Mouse (Mus musculus) hindbrain, embryonic 16.5 days (tissue): ENCODE results near the gene Fam234a. TPM values are rescaled to one million over a fixed set of nuclear protein-coding genes. Genes with fewer than 3 reads are reported as not detected.

Source experiments
- ATAC-seq: fragments of 200-750 bp; cut with Nextera tagmentation; 2 replicates; pipeline ENCODE4 v1.8.0; 2017; ENCODE audit warnings: moderate TSS enrichment, moderate library complexity
- H3K27ac ChIP-seq: fragments of 300-500 bp; sonication (generic); 2 replicates; pipeline ENCODE4 v1.5.1; 2014; ENCODE audit warnings: low read depth, mild to moderate bottlenecking, control low read depth, low read length, moderate library complexity
- H3K27me3 ChIP-seq: fragments of 300-500 bp; sonication (generic); replicated peaks from 2 replicates; pipeline ENCODE4 v1.6.1; 2014; ENCODE audit warnings: low read length; ENCODE audit not compliant: control insufficient read depth, insufficient read depth
- H3K36me3 ChIP-seq: fragments of 300-500 bp; sonication (generic); 2 replicates; pipeline ENCODE4 v1.6.1; 2014; ENCODE audit warnings: mild to moderate bottlenecking, low read length, moderate library complexity, mixed read lengths; ENCODE audit not compliant: control insufficient read depth, insufficient read depth
- H3K4me1 ChIP-seq: fragments of 300-500 bp; sonication (generic); 2 replicates; pipeline ENCODE4 v1.6.1; 2014; ENCODE audit warnings: low read depth, low read length; ENCODE audit not compliant: control insufficient read depth, insufficient read depth
- H3K4me2 ChIP-seq: fragments of 300-500 bp; sonication (generic); 2 replicates; pipeline ENCODE4 v1.6.1; 2014; ENCODE audit warnings: mild to moderate bottlenecking, low read length, control low read depth, moderate library complexity
- H3K4me3 ChIP-seq: fragments of 300-500 bp; sonication (generic); 2 replicates; pipeline ENCODE4 v1.5.1; 2014; ENCODE audit warnings: mild to moderate bottlenecking, low read length, control low read depth, moderate library complexity
- H3K9ac ChIP-seq: fragments of 300-500 bp; sonication (generic); 2 replicates; pipeline ENCODE4 v1.6.1; 2014; ENCODE audit warnings: low read depth, mild to moderate bottlenecking, control low read depth, low read length, moderate library complexity
- H3K9me3 ChIP-seq: fragments of 300-500 bp; sonication (generic); 2 replicates; pipeline ENCODE4 v1.6.1; 2014; ENCODE audit warnings: mild to moderate bottlenecking, low read length, moderate library complexity; ENCODE audit not compliant: control insufficient read depth
- WGBS: fragments of 180-500 bp; shearing (Covaris S2); extraction: QIAGEN DNeasy Blood & Tissue Kit; methylation state at CpG from one replicate; pipeline ENCODE4 v1.1.7; 2014; 5-methylcytosine and 5-hydroxymethylcytosine counted together
- polyA plus RNA-seq: library from polyadenylated mRNA; unstranded; fragments of >200 nt; fragmentation: Nextera tagmentation; extraction: Ambion mirVana; gene quantifications from 2 replicates; pipeline ENCODE4 v1.2.1, GENCODE M21; 2015

Fam234a gene
- polyA plus RNA-seq, 1 experiment from 2014 or later, result 35.9 TPM

GRCm38 (mm10) chr17:26237667-26238066 is 6.4 kb downstream of the Fam234a start:
- H3K27me3 ChIP-seq, result no peaks in the 10 kb centered on the region
- no peak overlapping the region for H3K4me3 ChIP-seq
- H3K27ac ChIP-seq, result no peak overlapping the region
- no peak overlapping the region for H3K9ac ChIP-seq
- no peak overlapping the region for H3K4me2 ChIP-seq
- peaks cover 3% of the 10 kb centered on the region for H3K4me1 ChIP-seq
- no peak for ATAC-seq
- H3K9me3 ChIP-seq, result no peaks in the 10 kb centered on the region
- no peaks in the 10 kb centered on the region for H3K36me3 ChIP-seq
- 89% methylated on average over 10 of the region's 10 CpGs for WGBS

- no peaks in the 10 kb centered on the region for H3K27me3 ChIP-seq
- ATAC-seq, result no peak
- H3K4me1 ChIP-seq, result no peaks in the 10 kb centered on the region
- H3K9ac ChIP-seq, result no peak overlapping the region
- peak overlapping the region; percentile 39; the same call in 1 of the 2 replicates for H3K27ac ChIP-seq
- H3K9me3 ChIP-seq, result no peaks in the 10 kb centered on the region
- WGBS, result 52% methylated on average over 13 of the region's 13 CpGs
- no peak overlapping the region for H3K4me3 ChIP-seq
- no peaks in the 10 kb centered on the region for H3K36me3 ChIP-seq
- H3K4me2 ChIP-seq, result no peak overlapping the region
Measured at GRCm38 (mm10) chr17:26235077-26235815, 8.8 kb downstream of the Fam234a start.

- Histone ChIP-seq H3K4me2 (no peak overlapping the region), H3K27me3 (no peaks in the 10 kb centered on the region), H3K9ac (no peak overlapping the region), H3K4me1 (no peaks in the 10 kb centered on the region), H3K36me3 (no peaks in the 10 kb centered on the region), H3K4me3 (no peak overlapping the region), H3K27ac (no peak overlapping the region), H3K9me3 (no peaks in the 10 kb centered on the region)
- WGBS, result 92% methylated on average over 8 of the region's 8 CpGs
- ATAC-seq, result no peak
Measured at GRCm38 (mm10) chr17:26234386-26234785, 9.7 kb downstream of the Fam234a start.

GRCm38 (mm10) chr17:26232863-26233262 is 11.2 kb downstream of the Fam234a start:
- Histone ChIP-seq H3K9ac (no peak overlapping the region), H3K27me3 (no peaks in the 10 kb centered on the region), H3K36me3 (no peaks in the 10 kb centered on the region), H3K9me3 (no peaks in the 10 kb centered on the region), H3K4me2 (no peak overlapping the region), H3K4me3 (no peak overlapping the region), H3K4me1 (no peaks in the 10 kb centered on the region), H3K27ac (no peak overlapping the region)
- ATAC-seq, result no peak
- WGBS, result 77% methylated on average over 8 of the region's 8 CpGs

GRCm38 (mm10) chr17:26231156-26231555 is 12.9 kb downstream of the Fam234a start:
- no peak overlapping the region for H3K9ac ChIP-seq
- H3K4me3 ChIP-seq, result no peak overlapping the region
- 83% methylated on average over 5 of the region's 5 CpGs for WGBS
- no peaks in the 10 kb centered on the region for H3K36me3 ChIP-seq
- no peaks in the 10 kb centered on the region for H3K27me3 ChIP-seq
- no peaks in the 10 kb centered on the region for H3K9me3 ChIP-seq
- no peak overlapping the region for H3K4me2 ChIP-seq
- no peaks in the 10 kb centered on the region for H3K4me1 ChIP-seq
- no peak overlapping the region for H3K27ac ChIP-seq
- ATAC-seq, result no peak

- Histone ChIP-seq H3K4me3 (no peak overlapping the region), H3K9me3 (no peaks in the 10 kb centered on the region), H3K4me1 (no peaks in the 10 kb centered on the region), H3K27me3 (no peaks in the 10 kb centered on the region), H3K9ac (no peak overlapping the region), H3K4me2 (no peak overlapping the region), H3K36me3 (no peaks in the 10 kb centered on the region), H3K27ac (no peak overlapping the region)
- WGBS, result 92% methylated on average over 5 of the region's 5 CpGs
- ATAC-seq, result no peak
Measured at GRCm38 (mm10) chr17:26229776-26230175, 14.3 kb downstream of the Fam234a start.

- no peak for ATAC-seq
- Histone ChIP-seq H3K4me1 (no peaks in the 10 kb centered on the region), H3K4me3 (no peak overlapping the region), H3K9me3 (no peaks in the 10 kb centered on the region), H3K27me3 (no peaks in the 10 kb centered on the region), H3K36me3 (no peaks in the 10 kb centered on the region), H3K9ac (no peak overlapping the region), H3K27ac (no peak overlapping the region), H3K4me2 (no peak overlapping the region)
- 90% methylated on average over 12 of the region's 12 CpGs for WGBS
Measured at GRCm38 (mm10) chr17:26225150-26225549, 18.9 kb downstream of the Fam234a start.

- Histone ChIP-seq H3K9me3 (no peaks in the 10 kb centered on the region), H3K4me1 (no peaks in the 10 kb centered on the region), H3K9ac (no peak overlapping the region), H3K4me2 (no peak overlapping the region), H3K27me3 (no peaks in the 10 kb centered on the region), H3K4me3 (no peak overlapping the region), H3K36me3 (peaks cover 5% of the 10 kb centered on the region; the same call in 1 of the 2 replicates), H3K27ac (no peak overlapping the region)
- 76% methylated on average over 2 of the region's 2 CpGs for WGBS
- ATAC-seq, result no peak
Measured at GRCm38 (mm10) chr17:26221508-26221907, 22.5 kb downstream of the Fam234a start.

- H3K9me3 ChIP-seq, result no peaks in the 10 kb centered on the region
- H3K36me3 ChIP-seq, result no peaks in the 10 kb centered on the region
- no peak overlapping the region for H3K4me2 ChIP-seq
- H3K27ac ChIP-seq, result no peak overlapping the region
- 82% methylated on average over 11 of the region's 11 CpGs for WGBS
- no peaks in the 10 kb centered on the region for H3K4me1 ChIP-seq
- H3K4me3 ChIP-seq, result no peak overlapping the region
- H3K9ac ChIP-seq, result no peak overlapping the region
- ATAC-seq, result no peak
- no peaks in the 10 kb centered on the region for H3K27me3 ChIP-seq
Measured at GRCm38 (mm10) chr17:26212681-26213080, 31.4 kb downstream of the Fam234a start.
